Mouse (Mus musculus) kidney, embryonic 16.5 days (tissue): ENCODE data around the gene Tigd4. TPM values are rescaled to one million over a fixed set of nuclear protein-coding genes. Genes with fewer than 3 reads are reported as not detected.
A peak's percentile ranks its signal among the peaks of the same experiment; 100 is the strongest.

Experiments
- ATAC-seq: fragments of 200-750 bp; cut with Nextera tagmentation; 2 replicates; pipeline ENCODE4 v1.8.0; 2017; ENCODE audit warnings: moderate TSS enrichment; ENCODE audit not compliant: low FRiP score, low TSS enrichment
- H3K27ac ChIP-seq: fragments of 300-500 bp; sonication (generic); 2 replicates; pipeline ENCODE4 v1.5.1; 2014; ENCODE audit warnings: low read length
- H3K27me3 ChIP-seq: fragments of 300-500 bp; sonication (generic); 2 replicates; pipeline ENCODE4 v1.6.1; 2014; ENCODE audit warnings: low read length, control low read depth, mixed read lengths; ENCODE audit not compliant: insufficient read depth
- H3K36me3 ChIP-seq: fragments of 300-500 bp; sonication (generic); 2 replicates; pipeline ENCODE4 v1.6.1; 2014; ENCODE audit warnings: low read length, control low read depth, mixed read lengths; ENCODE audit not compliant: insufficient read depth
- H3K4me1 ChIP-seq: fragments of 300-500 bp; sonication (generic); 2 replicates; pipeline ENCODE4 v1.6.1; 2014; ENCODE audit warnings: low read length, control low read depth, mixed read lengths; ENCODE audit not compliant: insufficient read depth
- H3K4me2 ChIP-seq: fragments of 300-500 bp; sonication (generic); replicated peaks from 2 replicates; pipeline ENCODE4 v1.6.1; 2014; ENCODE audit warnings: low read depth, low read length
- H3K4me3 ChIP-seq: fragments of 300-500 bp; sonication (generic); 2 replicates; pipeline ENCODE4 v1.5.1; 2014; ENCODE audit warnings: mild to moderate bottlenecking, low read length
- H3K9ac ChIP-seq: fragments of 300-500 bp; sonication (generic); replicated peaks from 2 replicates; pipeline ENCODE4 v1.6.1; 2014; ENCODE audit warnings: low read length
- H3K9me3 ChIP-seq: fragments of 300-500 bp; sonication (generic); 2 replicates; pipeline ENCODE4 v1.6.1; 2016; ENCODE audit warnings: low read length, control low read depth
- WGBS: fragments of 180-500 bp; shearing (Covaris S2); extraction: QIAGEN DNeasy Blood & Tissue Kit; methylation state at CpG from one replicate; pipeline ENCODE4 v1.1.7; 2014; 5-methylcytosine and 5-hydroxymethylcytosine counted together
- polyA plus RNA-seq: library from polyadenylated mRNA; unstranded; fragments of >200 nt; fragmentation: Nextera tagmentation; extraction: Ambion mirVana; gene quantifications from 2 replicates; pipeline ENCODE4 v1.2.1, GENCODE M21; 2015

The Tigd4 gene
- polyA plus RNA-seq, 1 experiment from 2014 or later: 0.09 TPM

- 81% methylated on average over 6 of the region's 6 CpGs for WGBS
- no peak overlapping the region for H3K4me3 ChIP-seq
- no peak overlapping the region for H3K4me2 ChIP-seq
- no peak for ATAC-seq
- H3K36me3 ChIP-seq: no peaks in the 10 kb centered on the region
- H3K9ac ChIP-seq: no peak overlapping the region
- no peaks in the 10 kb centered on the region for H3K9me3 ChIP-seq
- peaks cover 21% of the 10 kb centered on the region; the same call in 1 of the 2 replicates for H3K4me1 ChIP-seq
- no peak overlapping the region for H3K27ac ChIP-seq
- no peaks in the 10 kb centered on the region for H3K27me3 ChIP-seq
These were observed 43.7 kb downstream of the Tigd4 start for GRCm38 (mm10) chr3:84637095-84637494.

- 59% methylated on average over 12 of the region's 12 CpGs for WGBS
- no peak overlapping the region for H3K9ac ChIP-seq
- no peak overlapping the region for H3K27ac ChIP-seq
- no peaks in the 10 kb centered on the region for H3K9me3 ChIP-seq
- peaks cover 21% of the 10 kb centered on the region; the same call in 1 of the 2 replicates for H3K4me1 ChIP-seq
- no peak overlapping the region for H3K4me3 ChIP-seq
- H3K36me3 ChIP-seq: no peaks in the 10 kb centered on the region
- ATAC-seq: no peak
- no peak overlapping the region for H3K4me2 ChIP-seq
- H3K27me3 ChIP-seq: no peaks in the 10 kb centered on the region
These were observed 44.7 kb downstream of the Tigd4 start for GRCm38 (mm10) chr3:84637890-84638578.

- Histone ChIP-seq H3K4me3 (no peak overlapping the region), H3K27ac (no peak overlapping the region)
- WGBS: 76% methylated on average over 4 of the region's 4 CpGs
These were observed 45.5 kb downstream of the Tigd4 start for GRCm38 (mm10) chr3:84638858-84639257.

GRCm38 (mm10) chr3:84639767-84640500, 46.6 kb downstream of the Tigd4 start:
- no peaks in the 10 kb centered on the region for H3K36me3 ChIP-seq
- H3K4me3 ChIP-seq: no peak overlapping the region
- no peak overlapping the region for H3K9ac ChIP-seq
- H3K9me3 ChIP-seq: no peaks in the 10 kb centered on the region
- H3K4me1 ChIP-seq: peaks cover 21% of the 10 kb centered on the region; the same call in 1 of the 2 replicates
- H3K4me2 ChIP-seq: no peak overlapping the region
- ATAC-seq: 0 out of 2 replicates have a peak, but pooled peaks have one; percentile 61
- no peaks in the 10 kb centered on the region for H3K27me3 ChIP-seq
- WGBS: 47% methylated on average over 11 of the region's 11 CpGs
- H3K27ac ChIP-seq: peak overlapping the region; percentile 57

More at GRCm38 (mm10) chr3:84638858-84639257, 45.5 kb downstream of the Tigd4 start:
- Histone ChIP-seq H3K4me2 (no peak overlapping the region), H3K36me3 (no peaks in the 10 kb centered on the region), H3K27me3 (no peaks in the 10 kb centered on the region), H3K9ac (no peak overlapping the region), H3K4me1 (peaks cover 21% of the 10 kb centered on the region; the same call in 1 of the 2 replicates), H3K9me3 (no peaks in the 10 kb centered on the region)
- peak; percentile 75 for ATAC-seq

- no peak overlapping the region for H3K4me3 ChIP-seq
- peak overlapping the region; percentile 57 for H3K27ac ChIP-seq
- 47% methylated on average over 6 of the region's 6 CpGs for WGBS
These were observed 47.2 kb downstream of the Tigd4 start for GRCm38 (mm10) chr3:84640536-84640935.

GRCm38 (mm10) chr3:84641391-84641790, 48.0 kb downstream of the Tigd4 start:
- no peaks in the 10 kb centered on the region for H3K9me3 ChIP-seq
- H3K36me3 ChIP-seq: no peaks in the 10 kb centered on the region
- no peak overlapping the region for H3K4me3 ChIP-seq
- no peaks in the 10 kb centered on the region for H3K27me3 ChIP-seq
- no peak overlapping the region for H3K4me2 ChIP-seq
- ATAC-seq: no peak
- 85% methylated on average over 2 of the region's 2 CpGs for WGBS
- no peak overlapping the region for H3K27ac ChIP-seq
- H3K4me1 ChIP-seq: peaks cover 21% of the 10 kb centered on the region; the same call in 1 of the 2 replicates
- H3K9ac ChIP-seq: no peak overlapping the region

More at GRCm38 (mm10) chr3:84640536-84640935, 47.2 kb downstream of the Tigd4 start:
- no peak overlapping the region for H3K9ac ChIP-seq
- no peak overlapping the region for H3K4me2 ChIP-seq
- H3K27me3 ChIP-seq: no peaks in the 10 kb centered on the region
- H3K36me3 ChIP-seq: no peaks in the 10 kb centered on the region
- H3K4me1 ChIP-seq: peaks cover 21% of the 10 kb centered on the region; the same call in 1 of the 2 replicates
- no peaks in the 10 kb centered on the region for H3K9me3 ChIP-seq
- 0 out of 2 replicates have a peak, but pooled peaks have one; percentile 67 for ATAC-seq

- Histone ChIP-seq H3K27me3 (no peaks in the 10 kb centered on the region), H3K9me3 (no peaks in the 10 kb centered on the region), H3K4me1 (peaks cover 18% of the 10 kb centered on the region; the same call in 1 of the 2 replicates), H3K36me3 (no peaks in the 10 kb centered on the region), H3K4me2 (no peak overlapping the region), H3K27ac (no peak overlapping the region), H3K4me3 (no peak overlapping the region), H3K9ac (no peak overlapping the region)
- ATAC-seq: no peak
- WGBS: 63% methylated on average over 4 of the region's 4 CpGs
These were observed 49.6 kb downstream of the Tigd4 start for GRCm38 (mm10) chr3:84642942-84643341.

GRCm38 (mm10) chr3:84645156-84646006, 52.0 kb downstream of the Tigd4 start:
- ATAC-seq: no peak
- no peak overlapping the region for H3K9ac ChIP-seq

GRCm38 (mm10) chr3:84646007-84646290, 52.6 kb downstream of the Tigd4 start:
- no peak overlapping the region for H3K9ac ChIP-seq
- ATAC-seq: no peak
- H3K27ac ChIP-seq: no peak overlapping the region
- H3K27me3 ChIP-seq: no peaks in the 10 kb centered on the region
- H3K9me3 ChIP-seq: peaks cover 6% of the 10 kb centered on the region; the same call in 1 of the 2 replicates
- H3K4me3 ChIP-seq: no peak overlapping the region
- 64% methylated on average over 3 of the region's 3 CpGs for WGBS
- H3K4me2 ChIP-seq: no peak overlapping the region
- no peaks in the 10 kb centered on the region for H3K4me1 ChIP-seq
- H3K36me3 ChIP-seq: no peaks in the 10 kb centered on the region

More at GRCm38 (mm10) chr3:84645156-84646006, 52.0 kb downstream of the Tigd4 start:
- no peak overlapping the region for H3K4me2 ChIP-seq
- no peaks in the 10 kb centered on the region for H3K27me3 ChIP-seq
- H3K4me3 ChIP-seq: no peak overlapping the region
- no peaks in the 10 kb centered on the region for H3K36me3 ChIP-seq
- 84% methylated on average over 9 of the region's 9 CpGs for WGBS
- no peaks in the 10 kb centered on the region for H3K4me1 ChIP-seq
- peaks cover 4% of the 10 kb centered on the region; the same call in 1 of the 2 replicates for H3K9me3 ChIP-seq
- no peak overlapping the region for H3K27ac ChIP-seq
